Mouse (Mus musculus) erythroblast, embryonic 14.5 days (primary cell): ENCODE data around the gene Adcy7. TPM values are rescaled to one million over a fixed set of nuclear protein-coding genes. Genes with fewer than 3 reads are reported as not detected.

Source experiments
- H3K27me3 ChIP-seq: 2 replicates; pipeline ENCODE4 v1.6.1; 2012; ENCODE audit warnings: inconsistent platforms; ENCODE audit not compliant: control insufficient read depth
- H3K36me3 ChIP-seq: 2 replicates; pipeline ENCODE4 v1.6.1; 2012; ENCODE audit warnings: mild to moderate bottlenecking, inconsistent platforms; ENCODE audit not compliant: control insufficient read depth
- H3K4me1 ChIP-seq: 2 replicates; pipeline ENCODE4 v1.6.1; 2012; ENCODE audit warnings: inconsistent platforms; ENCODE audit not compliant: control insufficient read depth
- H3K4me3 ChIP-seq: replicated peaks from 2 replicates; pipeline ENCODE3; 2012; ENCODE audit warnings: moderate library complexity, mild to moderate bottlenecking, inconsistent platforms
- H3K9me3 ChIP-seq: 2 replicates; pipeline ENCODE4 v1.6.1; 2012; ENCODE audit warnings: low read length, inconsistent platforms, mixed read lengths; ENCODE audit not compliant: control insufficient read depth
- GATA1 ChIP-seq: IDR thresholded peaks from 2 replicates; pipeline ENCODE4 v1.6.1; 2012; ENCODE audit warnings: low read length, inconsistent platforms, mixed read lengths
- TAL1 ChIP-seq: IDR thresholded peaks from 3 replicates; pipeline ENCODE4 v1.6.1; 2012; ENCODE audit warnings: low read length, inconsistent platforms, mixed read lengths
- polyA plus RNA-seq: library from polyadenylated mRNA; stranded (reverse); fragments of >175 nt; gene quantifications from 2 replicates; pipeline ENCODE4 v1.2.3, GENCODE M21; 2012

Gene Adcy7
- polyA plus RNA-seq, 1 experiment, result 1.1 TPM

DNA sequence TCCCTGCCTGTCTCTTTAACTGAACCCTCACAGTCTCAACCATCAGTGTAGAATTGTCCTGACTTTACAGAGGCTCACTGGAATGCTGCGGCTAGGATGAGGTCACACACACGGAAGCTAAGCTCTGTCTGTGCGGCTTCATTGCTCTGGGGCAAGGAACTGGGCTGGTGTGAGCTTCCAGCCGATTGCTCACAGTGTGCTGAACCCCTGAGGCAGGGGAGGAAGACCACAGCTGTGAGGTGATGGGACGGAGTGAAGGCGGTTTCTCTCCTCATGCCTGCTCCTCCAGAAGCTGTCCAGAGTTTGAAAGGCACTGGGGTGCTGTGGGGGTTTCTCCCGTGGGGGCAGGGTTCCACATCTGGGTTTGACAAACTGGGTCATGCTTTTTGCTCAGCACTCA is 12.5 kb downstream of the Adcy7 start:
- Histone ChIP-seq H3K4me3 (no peak overlapping the region), H3K36me3 (peaks cover 5% of the 10 kb centered on the region), H3K9me3 (no peaks in the 10 kb centered on the region), H3K4me1 (peaks cover 70% of the 10 kb centered on the region), H3K27me3 (no peaks in the 10 kb centered on the region)
- TF ChIP-seq TAL1 (no peak), GATA1 (no peak)

DNA sequence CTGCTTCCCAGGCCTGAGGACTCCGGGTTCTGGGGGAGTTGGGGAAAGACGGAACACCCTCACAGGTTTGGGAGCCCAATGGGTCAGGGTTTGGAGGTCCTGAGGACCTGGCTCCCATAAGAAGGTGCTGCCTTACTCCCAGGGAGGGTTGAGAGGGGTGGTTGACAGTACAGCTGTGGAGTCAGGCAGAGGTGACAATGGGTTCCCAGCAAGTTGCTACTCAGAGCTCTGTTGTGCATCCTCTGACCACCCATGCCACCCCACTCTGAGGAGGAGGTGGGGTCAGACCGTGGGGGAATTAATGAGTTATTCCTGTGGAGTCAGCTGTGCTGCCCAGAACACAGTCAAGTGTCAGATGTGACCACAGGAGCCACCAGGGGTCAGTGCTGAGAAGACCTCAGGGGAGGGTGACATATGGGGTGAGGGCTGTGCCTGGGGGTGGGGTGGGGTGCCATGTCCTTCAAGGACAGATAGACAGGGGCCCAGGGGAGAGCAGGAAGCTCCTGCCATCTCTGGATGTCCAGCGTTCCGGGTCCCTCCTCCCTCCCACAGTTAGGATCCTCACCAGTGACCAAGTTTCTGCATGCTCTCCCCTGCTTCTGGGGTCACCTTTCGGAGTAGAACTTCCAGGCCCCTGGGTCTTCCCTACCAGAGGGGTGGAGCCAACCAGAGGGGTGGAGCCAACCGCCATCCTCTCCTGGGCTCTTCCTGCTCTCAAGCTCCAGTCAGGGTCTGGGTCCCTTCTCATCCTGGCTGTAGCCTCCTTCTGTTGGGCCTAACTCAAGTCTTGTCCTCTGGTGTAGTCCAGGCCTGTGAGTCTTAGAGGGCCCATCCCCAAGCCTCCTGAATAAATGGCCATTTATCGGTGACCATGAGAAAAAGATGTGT is 13.5 kb downstream of the Adcy7 start:
- Histone ChIP-seq H3K9me3 (no peaks in the 10 kb centered on the region), H3K36me3 (peaks cover 5% of the 10 kb centered on the region), H3K27me3 (no peaks in the 10 kb centered on the region), H3K4me3 (no peak overlapping the region), H3K4me1 (peaks cover 71% of the 10 kb centered on the region)
- TF ChIP-seq TAL1 (no peak), GATA1 (no peak)

DNA sequence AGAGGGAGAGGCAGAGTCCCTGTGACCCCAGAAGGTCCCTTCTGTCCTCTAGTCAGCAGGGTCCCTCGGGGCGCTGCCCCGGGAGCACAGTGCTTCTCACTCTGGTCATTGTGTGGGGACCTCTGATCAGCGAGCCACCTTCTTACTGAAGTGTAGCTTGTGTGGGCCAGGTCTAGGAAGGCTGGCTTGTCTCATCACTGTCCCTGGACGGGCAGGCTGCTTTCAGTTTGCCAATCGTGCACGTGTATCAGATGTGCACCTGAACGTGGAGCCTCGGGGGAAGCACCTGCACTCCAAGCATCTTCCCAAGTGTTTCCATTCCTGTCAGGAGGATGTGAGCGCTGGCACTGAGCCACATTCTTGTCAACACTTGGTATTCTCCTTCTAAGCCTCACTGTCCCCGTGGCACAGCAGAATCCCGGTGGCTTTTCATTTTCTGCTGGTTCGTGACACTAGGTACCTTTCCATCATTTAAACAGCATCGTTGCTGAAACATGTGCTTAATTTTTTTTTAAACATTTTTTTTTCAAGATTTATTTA is 14.3 kb downstream of the Adcy7 start:
- no peaks in the 10 kb centered on the region for H3K9me3 ChIP-seq
- no peak for TF ChIP-seq TAL1
- TF ChIP-seq GATA1, result no peak
- peaks cover 10% of the 10 kb centered on the region for H3K36me3 ChIP-seq
- no peak overlapping the region for H3K4me3 ChIP-seq
- H3K27me3 ChIP-seq, result no peaks in the 10 kb centered on the region
- H3K4me1 ChIP-seq, result peaks cover 71% of the 10 kb centered on the region

DNA sequence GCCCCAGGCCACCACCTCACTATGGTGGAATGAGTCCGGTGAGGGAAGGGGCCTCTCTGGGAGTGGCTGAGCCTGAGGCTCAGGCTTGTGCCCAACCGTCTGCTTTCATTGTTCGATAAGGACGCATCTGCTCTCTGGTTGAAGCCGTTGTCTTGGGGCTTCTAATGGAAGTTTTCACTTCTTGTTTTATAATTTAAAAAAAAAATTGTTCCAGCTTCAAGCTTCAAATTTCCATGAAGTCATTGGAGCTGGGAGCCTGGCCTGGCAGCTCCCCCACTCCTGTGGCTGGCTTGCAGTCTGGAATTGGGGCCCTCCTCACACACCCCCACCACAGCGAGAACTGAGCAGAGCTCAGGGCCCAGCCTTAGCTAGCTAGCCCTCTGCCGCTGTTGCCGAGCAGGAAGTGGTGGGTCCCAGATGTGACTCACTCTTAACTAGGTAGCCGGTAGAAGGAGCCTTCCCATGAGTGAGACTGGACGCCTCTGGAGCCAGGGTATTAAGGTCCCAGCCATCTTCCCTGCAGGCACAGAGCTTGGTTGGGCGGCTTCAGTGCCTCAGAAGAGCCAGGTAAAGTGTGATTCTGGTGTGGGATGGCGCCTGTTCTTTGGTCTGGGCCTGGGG is 16.5 kb downstream of the Adcy7 start:
- H3K36me3 ChIP-seq, result peaks cover 10% of the 10 kb centered on the region
- no peaks in the 10 kb centered on the region for H3K9me3 ChIP-seq
- no peaks in the 10 kb centered on the region for H3K27me3 ChIP-seq
- H3K4me1 ChIP-seq, result peaks cover 84% of the 10 kb centered on the region
- TF ChIP-seq TAL1 (no peak), GATA1 (no peak)
- H3K4me3 ChIP-seq, result peak overlapping the region; percentile 48

DNA sequence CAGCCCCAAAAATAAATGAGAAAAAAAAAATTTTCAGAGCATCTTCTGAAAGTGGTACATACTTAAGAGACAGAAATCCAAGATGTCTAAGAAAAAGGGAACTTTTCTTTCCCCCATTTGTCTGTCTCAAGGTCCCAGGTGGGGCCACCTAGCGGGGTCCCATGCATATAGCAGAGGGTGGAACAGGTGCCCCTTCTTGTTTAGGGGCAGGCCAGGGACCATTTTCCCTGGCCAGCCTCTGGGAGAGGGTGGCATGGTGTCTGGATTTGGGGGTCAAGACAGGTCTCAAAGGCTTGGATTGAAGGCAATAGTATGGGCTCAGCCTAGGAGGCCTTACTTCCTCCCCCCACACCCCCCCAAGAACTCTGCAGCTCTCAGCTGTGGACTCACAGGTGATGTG is 17.7 kb downstream of the Adcy7 start:
- peaks cover 11% of the 10 kb centered on the region for H3K36me3 ChIP-seq
- H3K9me3 ChIP-seq, result no peaks in the 10 kb centered on the region
- peaks cover 90% of the 10 kb centered on the region for H3K4me1 ChIP-seq
- no peak overlapping the region for H3K4me3 ChIP-seq
- no peak for TF ChIP-seq TAL1
- no peak for TF ChIP-seq GATA1
- no peaks in the 10 kb centered on the region for H3K27me3 ChIP-seq

DNA sequence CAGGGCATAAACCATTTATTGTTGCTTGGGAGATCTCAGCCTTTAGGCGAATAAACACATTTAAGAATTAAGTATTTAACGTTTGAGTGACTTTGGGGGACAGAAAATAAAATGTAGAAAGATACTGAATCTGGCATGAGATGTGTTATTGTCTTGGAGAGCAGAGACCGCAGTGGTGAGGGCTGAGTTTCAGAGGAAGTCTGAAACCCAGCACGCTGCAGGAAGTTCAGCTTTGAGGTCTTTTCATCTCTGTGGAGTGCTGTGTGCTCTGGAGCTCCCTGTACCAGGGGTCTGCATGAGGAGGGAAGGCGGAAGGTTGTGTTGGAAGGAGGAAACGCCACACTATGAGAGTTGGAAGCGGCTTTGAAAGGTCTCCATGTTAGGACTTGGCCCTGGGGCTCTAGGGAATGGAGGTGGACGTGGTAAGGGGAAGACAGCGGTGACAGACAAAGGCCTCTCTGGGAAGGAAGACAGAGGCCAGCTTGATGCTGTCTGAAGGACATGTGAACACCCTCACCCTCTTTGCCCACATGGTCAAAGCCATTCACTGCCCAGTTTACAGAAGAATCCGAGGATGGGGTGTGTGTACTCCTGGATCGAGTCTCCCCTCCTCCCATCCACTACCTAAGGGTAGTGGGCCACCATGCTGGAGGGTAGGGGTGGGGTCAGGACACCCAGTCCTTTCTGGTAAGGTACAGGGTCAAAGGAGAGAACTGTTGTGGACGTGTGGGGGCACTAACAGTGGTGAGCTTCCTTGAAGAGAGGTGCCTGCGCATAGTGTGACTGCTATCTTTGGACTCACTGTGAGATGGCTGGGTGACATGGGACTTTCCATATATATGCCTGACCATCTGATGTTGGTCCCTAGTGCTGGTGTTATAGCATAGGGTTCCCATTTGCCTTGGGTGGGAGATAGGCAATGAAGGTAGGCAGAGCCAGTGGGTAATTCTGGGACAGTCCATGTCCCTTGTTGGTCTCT is 18.4 kb downstream of the Adcy7 start:
- Histone ChIP-seq H3K9me3 (peaks cover 2% of the 10 kb centered on the region; the same call in 1 of the 2 replicates), H3K36me3 (peaks cover 16% of the 10 kb centered on the region), H3K27me3 (no peaks in the 10 kb centered on the region), H3K4me3 (no peak overlapping the region), H3K4me1 (peaks cover 90% of the 10 kb centered on the region)
- TF ChIP-seq GATA1 (no peak), TAL1 (no peak)

DNA sequence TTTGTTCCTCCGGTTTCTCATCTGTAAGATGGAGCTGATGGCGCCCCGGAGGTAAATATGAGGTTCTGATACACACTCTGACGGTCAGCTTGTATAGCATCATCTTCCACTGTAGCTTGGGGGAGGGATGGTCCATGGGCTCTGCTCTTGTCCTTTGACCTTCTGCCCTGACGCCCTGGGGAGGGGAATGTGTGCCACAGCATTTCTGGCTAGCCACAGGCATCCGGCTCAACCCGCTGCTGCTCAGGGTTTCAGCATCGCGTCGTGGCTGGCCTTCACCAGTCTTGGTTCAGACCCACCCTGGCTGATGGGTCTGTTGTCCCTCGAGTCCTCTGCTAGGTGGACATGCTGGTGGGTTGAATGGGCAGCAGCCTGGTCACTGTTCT is 19.1 kb downstream of the Adcy7 start:
- H3K4me3 ChIP-seq, result no peak overlapping the region
- H3K4me1 ChIP-seq, result peaks cover 89% of the 10 kb centered on the region
- no peaks in the 10 kb centered on the region for H3K27me3 ChIP-seq
- no peak for TF ChIP-seq TAL1
- no peak for TF ChIP-seq GATA1
- H3K9me3 ChIP-seq, result peaks cover 2% of the 10 kb centered on the region; the same call in 1 of the 2 replicates
- H3K36me3 ChIP-seq, result peaks cover 21% of the 10 kb centered on the region

DNA sequence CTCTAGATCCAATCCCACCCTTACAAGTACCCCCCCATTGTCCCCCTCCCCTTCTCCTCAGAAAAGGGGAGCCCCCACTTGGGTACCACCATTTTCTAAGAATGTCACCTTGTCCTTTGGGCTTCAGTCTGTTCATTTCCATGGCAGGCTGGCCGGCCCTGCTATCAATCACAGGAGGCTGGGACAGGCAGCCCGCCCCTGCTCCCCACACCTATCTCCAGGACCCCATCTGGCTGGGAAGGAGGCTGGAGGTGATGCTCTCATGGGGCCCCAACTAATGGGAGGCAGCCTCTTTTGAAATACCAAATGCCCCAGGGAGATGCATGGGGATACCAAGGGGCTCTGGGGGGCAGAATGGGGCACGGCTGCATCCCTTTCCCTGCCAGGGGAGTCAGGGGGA is 20.7 kb downstream of the Adcy7 start:
- Histone ChIP-seq H3K4me1 (peaks cover 96% of the 10 kb centered on the region), H3K36me3 (peaks cover 26% of the 10 kb centered on the region), H3K4me3 (peak overlapping the region; percentile 15), H3K9me3 (peaks cover 2% of the 10 kb centered on the region; the same call in 1 of the 2 replicates), H3K27me3 (no peaks in the 10 kb centered on the region)
- TF ChIP-seq TAL1, result peak; percentile 28; the same call in 2 of the 3 replicates
- TF ChIP-seq GATA1, result no peak
